Mouse (Mus musculus) ES-E14 (cell line): Measurements from ENCODE around the gene Lpar3.

Experiments used
- CHD2 ChIP-seq: IDR thresholded peaks from 2 replicates; pipeline ENCODE4 v1.6.1; 2014; ENCODE audit warnings: mild to moderate bottlenecking, low read depth, low read length, inconsistent platforms
- HCFC1 ChIP-seq: IDR thresholded peaks from 2 replicates; pipeline ENCODE4 v1.6.1; 2012; ENCODE audit warnings: low read length, inconsistent platforms, borderline replicate concordance; ENCODE audit not compliant: insufficient read depth

DNA sequence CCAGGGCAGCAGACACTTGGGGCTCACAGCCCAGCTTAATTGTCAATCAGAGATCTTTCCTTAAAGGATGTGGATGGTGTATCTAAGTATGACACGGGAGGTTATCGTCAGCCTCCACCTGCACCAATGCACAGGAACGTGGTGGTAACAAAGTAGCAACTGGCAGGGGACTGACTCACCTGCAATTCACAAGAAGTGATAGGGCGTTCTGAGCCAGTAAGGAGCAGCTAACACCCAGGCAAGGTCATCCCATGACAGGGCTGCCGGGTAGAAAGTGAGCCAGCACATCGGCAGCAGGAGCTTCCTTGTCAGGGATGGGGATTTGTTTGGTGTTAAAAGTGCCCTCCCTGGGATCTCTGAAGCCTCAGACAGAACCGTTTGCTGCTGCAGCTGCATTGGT, 11.9 kb downstream of the Lpar3 start:
- TF ChIP-seq CHD2 (no peak), HCFC1 (no peak)
